Mouse (Mus musculus) hindbrain, embryonic 15.5 days (tissue): Measurements from ENCODE around the gene Pkig. TPM values are rescaled to one million over a fixed set of nuclear protein-coding genes. Genes with fewer than 3 reads are reported as not detected.
"Not testable (repeated sequence)": the region's sequence is repeated elsewhere in the genome, so short reads cannot be mapped to it uniquely, and the experiment has no call there.

Source experiments
- ATAC-seq: fragments of 200-750 bp; cut with Nextera tagmentation; 2 replicates; pipeline ENCODE4 v1.8.0; 2017; ENCODE audit warnings: low read depth, moderate number of reproducible peaks, moderate TSS enrichment; ENCODE audit not compliant: low FRiP score
- H3K27ac ChIP-seq: fragments of 300-500 bp; sonication (generic); replicated peaks from 2 replicates; pipeline ENCODE4 v1.5.1; 2015; ENCODE audit warnings: mild to moderate bottlenecking, inconsistent platforms
- H3K27me3 ChIP-seq: fragments of 300-500 bp; sonication (generic); 2 replicates; pipeline ENCODE4 v1.6.1; 2015; ENCODE audit warnings: control low read depth, inconsistent platforms
- H3K36me3 ChIP-seq: fragments of 300-500 bp; sonication (generic); 2 replicates; pipeline ENCODE4 v1.6.1; 2015; ENCODE audit warnings: control low read depth, inconsistent platforms
- H3K4me1 ChIP-seq: fragments of 300-500 bp; sonication (generic); replicated peaks from 2 replicates; pipeline ENCODE4 v1.6.1; 2015; ENCODE audit warnings: control low read depth, inconsistent platforms
- H3K4me2 ChIP-seq: fragments of 300-500 bp; sonication (generic); 2 replicates; pipeline ENCODE4 v1.6.1; 2015; ENCODE audit warnings: moderate library complexity, mild to moderate bottlenecking, inconsistent platforms
- H3K4me3 ChIP-seq: fragments of 300-500 bp; sonication (generic); 2 replicates; pipeline ENCODE4 v1.5.1; 2015; ENCODE audit warnings: mild to moderate bottlenecking, inconsistent platforms
- H3K9ac ChIP-seq: fragments of 300-500 bp; sonication (generic); 2 replicates; pipeline ENCODE4 v1.6.1; 2015; ENCODE audit warnings: inconsistent platforms
- H3K9me3 ChIP-seq: fragments of 300-500 bp; sonication (generic); 2 replicates; pipeline ENCODE4 v1.6.1; 2016; ENCODE audit warnings: control low read depth, inconsistent platforms
- WGBS: fragments of 180-500 bp; shearing (Covaris S2); methylation state at CpG from one replicate; pipeline ENCODE4 v1.1.7; 2015; 5-methylcytosine and 5-hydroxymethylcytosine counted together
- polyA plus RNA-seq: library from polyadenylated mRNA; unstranded; fragments of >200 nt; fragmentation: Nextera tagmentation; extraction: Ambion mirVana; gene quantifications from 2 replicates; pipeline ENCODE4 v1.2.1, GENCODE M21; 2015

The Pkig gene
- polyA plus RNA-seq, 1 experiment from 2014 or later, result 115 TPM

DNA sequence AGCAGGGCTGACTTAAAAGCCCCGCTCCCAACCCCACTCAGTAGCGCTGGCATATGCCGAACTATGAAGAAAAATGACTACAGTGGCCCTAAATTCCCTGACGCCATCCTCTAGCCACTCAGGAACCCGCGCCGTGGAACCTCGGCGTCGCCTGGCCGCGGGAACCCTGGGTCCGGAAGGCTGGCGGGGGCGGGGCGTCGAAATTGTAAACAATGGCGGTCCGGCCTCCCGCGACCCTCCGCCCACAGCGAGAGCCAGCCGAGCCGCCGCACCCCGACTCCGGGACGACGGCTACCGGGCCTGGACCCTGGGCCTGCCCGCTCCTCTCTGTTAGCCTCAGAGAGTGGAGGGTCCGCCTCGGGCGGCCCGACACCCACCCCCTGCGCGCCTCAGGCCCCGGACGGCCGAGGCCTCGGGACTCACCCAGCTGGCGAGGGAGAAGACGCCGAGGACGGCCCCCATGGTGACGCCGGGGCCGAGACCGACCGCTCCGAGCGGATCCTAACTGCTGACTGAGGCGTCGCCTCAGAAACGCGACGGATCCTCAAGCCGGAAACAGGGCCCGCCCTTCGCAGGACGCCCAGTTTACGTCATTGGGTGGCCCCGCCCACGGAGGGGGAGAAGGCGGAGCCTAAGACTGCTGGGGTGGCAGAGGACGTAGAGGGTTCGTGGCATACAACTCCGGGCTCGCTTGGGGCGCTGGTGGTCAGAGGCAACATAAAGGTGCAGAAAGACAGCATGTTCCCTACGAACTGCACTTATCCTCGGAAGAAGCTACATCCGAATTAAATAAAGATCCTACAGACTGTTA lies 13.4 kb upstream of the Pkig start, which contains the start of gene Serinc3:
Gene Serinc3 (minus strand): TSS at position 557 of the 811 bp plus-strand sequence.
- Histone ChIP-seq H3K4me1 (peaks cover 28% of the 10 kb centered on the region), H3K36me3 (no peaks in the 10 kb centered on the region), H3K9ac (peak within 1 kb of the TSS; percentile 89), H3K27ac (peak within 1 kb of the TSS; percentile 97), H3K4me3 (peak within 1 kb of the TSS; percentile 86), H3K9me3 (no peaks in the 10 kb centered on the region), H3K4me2 (peak within 1 kb of the TSS; percentile 61), H3K27me3 (no peaks in the 10 kb centered on the region)
- peak; percentile 98 for ATAC-seq
- WGBS, result under 1% methylated on average over 74 of the region's 74 CpGs

DNA sequence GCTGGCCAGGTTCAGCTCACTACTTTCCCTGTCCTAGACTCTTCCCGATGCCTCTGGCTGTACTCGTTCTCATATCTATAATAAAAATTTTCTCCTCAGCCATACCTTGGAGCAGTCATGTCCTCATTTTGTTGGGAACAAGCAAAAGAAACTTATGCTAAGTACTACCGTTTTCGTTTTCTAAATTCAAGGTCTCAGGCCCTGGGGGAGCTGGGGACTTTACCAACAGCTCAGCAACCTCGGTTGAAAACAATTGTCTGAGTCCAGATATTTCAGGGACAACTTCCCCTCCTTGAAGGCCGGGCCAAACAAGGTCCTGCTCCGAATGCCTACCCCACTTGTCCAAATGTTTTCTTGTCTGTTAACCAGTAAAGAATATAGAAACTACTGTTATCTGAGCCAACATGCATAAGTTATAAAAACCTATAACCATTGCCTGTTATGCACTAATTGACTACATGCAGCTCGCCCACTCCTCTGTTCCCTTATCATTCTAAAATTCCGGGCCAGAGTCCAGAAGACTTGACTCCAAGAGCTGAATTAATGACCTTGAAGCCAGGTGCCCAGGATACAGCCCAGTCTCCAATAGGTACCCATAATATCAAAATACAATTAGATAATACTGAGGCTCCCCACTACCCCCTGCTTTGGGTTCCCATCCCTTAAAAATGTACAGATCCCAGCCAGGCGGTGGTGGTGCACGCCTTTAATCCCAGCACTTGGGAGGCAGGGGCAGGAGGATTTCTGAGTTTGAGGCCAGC lies 12.3 kb upstream of the Pkig start:
- Histone ChIP-seq H3K27ac (peak overlapping the region; percentile 97), H3K9me3 (peaks cover 4% of the 10 kb centered on the region; the same call in 1 of the 2 replicates), H3K9ac (no peak overlapping the region), H3K4me2 (peak overlapping the region; percentile 61; the same call in 1 of the 2 replicates), H3K4me3 (peak overlapping the region; percentile 86; the same call in 1 of the 2 replicates), H3K27me3 (no peaks in the 10 kb centered on the region), H3K4me1 (peaks cover 24% of the 10 kb centered on the region), H3K36me3 (no peaks in the 10 kb centered on the region)
- WGBS, result 80% methylated on average over 11 of the region's 11 CpGs
- ATAC-seq, result no peak

DNA sequence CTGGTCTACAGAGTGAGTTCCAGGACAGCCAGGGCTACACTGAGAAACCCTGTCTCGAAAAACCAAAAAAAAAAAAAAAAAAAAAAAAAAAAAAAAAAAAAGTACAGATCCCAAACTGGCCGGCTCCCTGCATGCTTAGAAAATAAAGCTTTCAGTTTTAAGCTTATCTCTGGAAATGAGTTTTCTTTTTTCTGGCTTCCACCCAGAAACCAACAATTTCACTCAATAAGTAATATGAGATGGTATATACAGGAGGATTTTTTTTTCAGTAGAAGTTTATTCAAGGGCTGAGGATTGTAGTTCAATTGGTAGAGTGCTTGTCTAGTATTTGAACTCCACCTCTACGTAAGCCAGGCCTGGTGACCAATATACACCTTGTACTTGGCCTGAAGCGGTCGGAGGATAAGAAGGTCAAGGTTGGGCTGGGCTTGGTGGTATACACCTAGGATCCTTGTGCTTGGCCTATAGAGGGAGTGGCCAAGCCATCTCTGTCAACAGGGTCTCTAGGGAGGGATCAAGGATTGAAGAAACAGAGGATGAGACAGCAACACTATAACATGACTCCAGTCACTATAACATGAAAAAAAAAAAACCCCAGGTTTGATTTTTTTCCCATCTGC lies 11.6 kb upstream of the Pkig start:
- WGBS, result 91% methylated on average over 5 of the region's 5 CpGs
- no peak for ATAC-seq
- no peaks in the 10 kb centered on the region for H3K27me3 ChIP-seq

DNA sequence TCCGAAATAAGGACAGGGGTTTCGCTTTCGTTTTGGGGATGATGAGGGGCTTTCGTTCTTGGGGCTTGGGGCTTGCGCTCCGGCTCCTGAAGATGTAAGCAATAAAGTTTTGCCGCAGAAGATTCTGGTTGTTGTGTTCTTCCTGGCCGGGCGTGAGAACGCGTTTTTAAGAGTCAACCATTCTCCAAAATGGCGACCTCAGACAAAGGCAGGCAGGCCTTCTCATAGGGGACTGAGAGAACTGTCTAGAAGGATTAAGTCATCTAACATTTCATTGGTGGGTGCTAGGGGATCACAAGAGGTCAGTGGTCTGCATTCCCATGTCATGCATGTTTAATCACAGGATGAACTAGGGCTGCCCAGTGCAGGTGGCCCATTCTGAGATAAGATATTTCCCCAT lies 2.5 kb upstream of the Pkig start:
- peaks cover 21% of the 10 kb centered on the region for H3K4me1 ChIP-seq
- not testable (repeated sequence) for H3K4me2 ChIP-seq, H3K27ac ChIP-seq, H3K9ac ChIP-seq, H3K4me3 ChIP-seq, H3K36me3 ChIP-seq, H3K9me3 ChIP-seq, H3K27me3 ChIP-seq, ATAC-seq
- 98% methylated on average over 8 of the region's 12 CpGs for WGBS

More for the DNA sequence above, 11.6 kb upstream of the Pkig start:
- Histone ChIP-seq H3K4me1 (peaks cover 24% of the 10 kb centered on the region), H3K4me3 (no peak overlapping the region), H3K9me3 (peaks cover 4% of the 10 kb centered on the region; the same call in 1 of the 2 replicates), H3K4me2 (no peak overlapping the region), H3K36me3 (no peaks in the 10 kb centered on the region), H3K9ac (no peak overlapping the region), H3K27ac (no peak overlapping the region)

DNA sequence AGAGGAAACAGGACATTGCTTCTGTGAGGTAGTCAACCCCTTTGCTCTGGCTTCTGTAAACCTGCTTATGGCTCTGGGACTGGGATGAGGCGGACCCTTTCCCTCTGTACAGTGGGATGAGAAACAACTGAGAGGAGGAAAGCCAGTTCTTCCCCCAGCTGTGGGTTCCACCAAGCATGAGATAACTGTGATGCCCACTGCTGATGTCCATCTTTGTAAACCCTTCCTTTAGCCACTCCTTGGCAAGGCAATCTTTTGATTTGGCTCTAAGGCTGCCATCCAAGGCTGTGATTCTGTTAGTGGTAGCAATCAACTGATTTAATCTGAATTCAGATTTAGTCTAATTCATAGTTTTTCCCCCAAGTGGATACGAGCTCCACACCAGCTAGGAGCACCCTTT lies 700 bp upstream of the Pkig start:
- WGBS, result 85% methylated on average over 2 of the region's 2 CpGs
- Histone ChIP-seq H3K9me3 (no peaks in the 10 kb centered on the region), H3K4me1 (peaks cover 27% of the 10 kb centered on the region), H3K27ac (no peak overlapping the region), H3K4me3 (no peak overlapping the region), H3K27me3 (no peaks in the 10 kb centered on the region), H3K9ac (no peak overlapping the region), H3K36me3 (no peaks in the 10 kb centered on the region), H3K4me2 (no peak overlapping the region)
- ATAC-seq, result no peak

DNA sequence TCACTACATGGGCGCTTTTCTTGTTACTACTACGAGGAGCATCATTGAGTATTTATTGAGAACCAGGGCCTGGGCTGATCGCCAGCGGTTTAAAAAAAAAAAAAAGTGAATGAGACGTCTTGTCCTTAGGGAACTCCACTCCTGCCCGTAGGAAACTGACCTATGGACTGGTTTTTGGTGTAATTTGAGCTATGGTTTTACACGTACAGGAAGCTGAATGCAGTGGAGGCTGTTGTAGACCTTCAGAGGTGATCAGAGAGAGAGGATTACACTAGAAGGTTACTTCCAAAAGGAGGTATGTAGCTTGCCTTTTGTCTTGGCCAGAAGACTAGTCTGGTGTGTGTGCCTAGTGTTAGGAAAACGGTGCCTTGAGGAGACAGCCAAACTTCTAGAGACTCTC lies 755 bp downstream of the Pkig start:
- peaks cover 27% of the 10 kb centered on the region for H3K4me1 ChIP-seq
- H3K9me3 ChIP-seq, result no peaks in the 10 kb centered on the region
- H3K9ac ChIP-seq, result peak overlapping the region; percentile 65
- no peaks in the 10 kb centered on the region for H3K36me3 ChIP-seq
- ATAC-seq, result no peak
- H3K4me2 ChIP-seq, result peak overlapping the region; percentile 60
- peak overlapping the region; percentile 73 for H3K4me3 ChIP-seq
- no peaks in the 10 kb centered on the region for H3K27me3 ChIP-seq
- 0 out of 2 replicates have a peak overlapping the region, but pooled peaks have one; percentile 82 for H3K27ac ChIP-seq
- WGBS, result under 1% methylated on average over 8 of the region's 8 CpGs

DNA sequence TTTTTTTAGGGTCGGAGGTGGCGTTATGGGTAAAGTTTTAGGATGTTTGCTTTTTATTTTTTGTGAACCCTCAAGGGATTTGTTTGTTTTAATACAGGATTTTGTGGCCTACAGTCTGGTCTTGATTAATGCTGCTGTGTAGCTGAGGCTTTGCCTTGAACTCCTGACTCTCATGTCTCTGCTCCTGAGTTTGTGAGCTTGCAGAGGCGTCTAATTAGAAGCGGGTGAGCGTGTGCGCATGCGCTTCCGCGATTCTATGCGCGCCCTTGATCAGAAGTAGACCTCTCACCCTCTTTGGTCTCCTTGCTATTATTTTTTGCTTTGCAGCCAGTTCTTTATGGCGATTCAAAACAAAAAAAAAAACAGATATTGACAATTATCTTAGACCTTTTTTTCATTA lies 1.2 kb downstream of the Pkig start:
- Histone ChIP-seq H3K4me1 (peaks cover 27% of the 10 kb centered on the region), H3K9ac (no peak overlapping the region), H3K36me3 (no peaks in the 10 kb centered on the region), H3K9me3 (no peaks in the 10 kb centered on the region), H3K27ac (no peak overlapping the region), H3K4me2 (peak overlapping the region; percentile 60), H3K4me3 (peak overlapping the region; percentile 73), H3K27me3 (no peaks in the 10 kb centered on the region)
- 85% methylated on average over 12 of the region's 12 CpGs for WGBS
- ATAC-seq, result no peak

DNA sequence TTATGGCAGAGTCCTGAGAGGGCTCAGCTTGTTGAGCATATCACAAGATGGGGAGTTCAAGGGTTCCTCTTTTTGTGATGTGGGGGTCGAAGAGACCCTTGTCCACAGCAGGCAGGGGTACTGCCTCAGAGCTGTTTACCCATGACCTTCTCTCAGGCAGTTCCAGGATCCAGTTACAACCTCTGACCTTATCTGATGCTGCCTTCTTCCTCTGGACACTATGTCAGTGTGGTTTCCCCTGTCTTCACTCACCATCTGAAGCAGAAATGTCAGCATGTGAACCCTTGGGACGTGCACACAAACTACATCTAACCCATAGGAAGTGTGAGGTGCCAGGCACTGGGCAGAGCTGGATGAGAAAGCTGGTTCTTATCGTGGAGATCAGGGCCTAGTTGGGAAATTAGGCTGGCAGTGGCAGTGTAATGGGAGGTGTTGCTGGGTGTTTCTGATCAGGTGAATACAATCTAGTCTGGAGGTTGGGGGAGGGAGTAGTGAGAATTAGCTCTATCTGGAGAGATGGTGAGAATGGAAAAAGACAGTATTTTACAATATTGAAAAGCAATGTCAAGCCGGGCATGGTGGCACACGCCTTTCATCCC lies 2.0 kb downstream of the Pkig start:
- H3K4me2 ChIP-seq, result no peak overlapping the region
- no peaks in the 10 kb centered on the region for H3K27me3 ChIP-seq
- H3K36me3 ChIP-seq, result no peaks in the 10 kb centered on the region
- ATAC-seq, result no peak
- H3K9ac ChIP-seq, result no peak overlapping the region
- H3K27ac ChIP-seq, result no peak overlapping the region
- peaks cover 27% of the 10 kb centered on the region for H3K4me1 ChIP-seq
- 91% methylated on average over 5 of the region's 5 CpGs for WGBS
- H3K4me3 ChIP-seq, result no peak overlapping the region
- no peaks in the 10 kb centered on the region for H3K9me3 ChIP-seq

DNA sequence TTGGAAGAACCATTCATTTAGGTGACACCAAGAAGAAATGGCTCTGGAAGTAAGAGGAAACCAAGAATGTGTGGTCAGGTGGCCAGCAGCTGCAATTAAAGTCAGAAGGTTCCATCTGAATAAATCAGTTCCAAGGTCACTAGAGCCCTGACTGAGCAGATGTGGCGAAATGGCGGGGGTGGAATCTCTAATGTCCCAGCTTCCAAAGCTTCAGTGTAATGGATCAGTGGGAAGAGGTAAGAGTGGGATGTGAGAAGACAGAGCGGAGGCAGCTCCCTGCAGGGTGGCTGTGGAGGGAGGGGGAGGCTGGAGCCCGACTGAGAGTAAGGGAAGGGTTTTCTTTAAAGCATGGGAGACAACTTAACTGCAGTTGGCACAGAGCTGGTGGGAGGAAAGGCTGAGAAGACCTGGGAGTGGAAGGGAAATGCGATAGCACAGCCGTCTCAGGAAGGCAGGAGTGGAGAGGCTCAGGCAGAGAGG lies 3.2 kb downstream of the Pkig start:
- no peak overlapping the region for H3K9ac ChIP-seq
- WGBS, result 49% methylated on average over 6 of the region's 6 CpGs
- H3K27me3 ChIP-seq, result no peaks in the 10 kb centered on the region
- peaks cover 27% of the 10 kb centered on the region for H3K4me1 ChIP-seq
- no peak overlapping the region for H3K27ac ChIP-seq
- H3K36me3 ChIP-seq, result no peaks in the 10 kb centered on the region
- ATAC-seq, result no peak
- H3K4me2 ChIP-seq, result no peak overlapping the region
- H3K4me3 ChIP-seq, result no peak overlapping the region
- no peaks in the 10 kb centered on the region for H3K9me3 ChIP-seq

DNA sequence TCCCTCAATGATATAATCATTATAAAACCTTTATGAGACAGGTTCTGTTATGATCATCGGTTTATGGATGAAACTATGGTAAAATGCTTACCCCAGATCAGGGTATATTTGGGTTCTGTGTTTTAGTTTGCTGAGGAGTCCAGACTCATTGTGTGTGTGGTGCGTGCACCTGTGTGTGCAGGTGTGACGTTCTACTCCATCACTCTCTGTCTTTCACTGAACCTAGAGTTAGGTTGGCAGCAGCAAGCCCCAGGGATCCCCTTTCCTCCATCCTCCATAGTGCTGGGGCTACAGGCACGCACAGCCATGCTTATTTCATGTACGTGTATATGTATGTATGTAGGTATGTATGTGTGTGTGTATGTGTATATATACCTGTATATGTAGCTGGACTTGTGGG lies 3.9 kb downstream of the Pkig start:
- WGBS, result 94% methylated on average over 5 of the region's 5 CpGs
- no peaks in the 10 kb centered on the region for H3K9me3 ChIP-seq
- no peak overlapping the region for H3K27ac ChIP-seq
- H3K4me1 ChIP-seq, result peaks cover 27% of the 10 kb centered on the region
- ATAC-seq, result no peak
- H3K4me2 ChIP-seq, result no peak overlapping the region
- no peaks in the 10 kb centered on the region for H3K27me3 ChIP-seq
- no peak overlapping the region for H3K9ac ChIP-seq
- H3K4me3 ChIP-seq, result no peak overlapping the region
- H3K36me3 ChIP-seq, result no peaks in the 10 kb centered on the region

DNA sequence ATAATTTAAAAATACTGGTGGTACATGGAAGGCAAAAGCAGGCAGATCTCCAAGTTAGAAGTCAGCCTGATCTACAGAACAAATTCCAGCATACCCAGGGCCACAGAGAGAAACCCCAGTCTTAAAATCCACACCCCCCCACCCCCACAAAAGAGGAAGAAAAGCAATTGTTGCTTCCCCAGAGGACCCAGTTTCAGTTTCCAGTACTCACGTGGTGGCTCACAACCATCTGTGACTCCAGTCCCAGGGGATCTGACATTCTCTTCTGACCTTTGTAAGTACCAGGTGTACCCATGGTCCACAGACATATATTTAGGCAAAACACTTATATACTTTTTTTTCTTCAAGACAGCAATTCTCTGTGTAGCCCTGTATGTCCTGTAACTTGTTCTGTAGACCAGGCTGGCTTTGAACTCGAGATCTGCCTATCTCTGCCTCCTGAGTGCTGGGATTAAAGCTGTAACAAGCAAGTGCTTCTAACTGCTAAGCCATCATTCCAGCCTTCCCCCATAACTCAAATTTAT lies 4.6 kb downstream of the Pkig start:
- no peak overlapping the region for H3K27ac ChIP-seq
- H3K4me3 ChIP-seq, result no peak overlapping the region
- no peaks in the 10 kb centered on the region for H3K9me3 ChIP-seq
- no peaks in the 10 kb centered on the region for H3K27me3 ChIP-seq
- no peaks in the 10 kb centered on the region for H3K36me3 ChIP-seq
- WGBS, result 79% methylated on average over 2 of the region's 2 CpGs
- H3K4me1 ChIP-seq, result peaks cover 25% of the 10 kb centered on the region
- no peak overlapping the region for H3K4me2 ChIP-seq
- no peak overlapping the region for H3K9ac ChIP-seq
- ATAC-seq, result no peak
